Mouse (Mus musculus) left cerebral cortex, adult 9 months (tissue): Measurements from ENCODE around the gene Marveld3.

ENCODE experiments used
- DNase-seq, 2 experiments: peaks; one replicate each; pipeline ENCODE4 v3.0.0; 2022; ENCODE audit warnings: low spot score in 2 of 2

Gene Marveld3

DNA sequence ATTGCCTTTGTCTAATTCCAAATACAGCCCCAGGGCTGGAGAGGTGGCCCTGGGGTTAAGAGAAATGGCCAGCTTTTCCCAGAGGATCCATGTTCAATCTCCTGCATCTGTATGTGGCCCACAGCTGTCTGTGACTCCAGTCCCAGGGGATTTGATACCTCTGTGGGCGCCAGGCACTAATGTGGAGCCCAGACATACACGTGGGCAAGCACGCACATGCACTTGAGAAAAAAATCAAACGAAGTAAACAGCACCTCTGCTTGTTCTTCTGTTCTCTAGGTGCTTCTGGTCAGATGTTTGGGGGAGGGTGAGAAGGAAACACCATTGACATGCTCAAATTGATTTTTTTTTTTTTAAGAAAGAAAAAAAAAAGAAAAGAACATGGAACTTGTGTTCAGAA, 2.1 kb upstream of the Marveld3 start:
- DNase-seq: no peak

DNA sequence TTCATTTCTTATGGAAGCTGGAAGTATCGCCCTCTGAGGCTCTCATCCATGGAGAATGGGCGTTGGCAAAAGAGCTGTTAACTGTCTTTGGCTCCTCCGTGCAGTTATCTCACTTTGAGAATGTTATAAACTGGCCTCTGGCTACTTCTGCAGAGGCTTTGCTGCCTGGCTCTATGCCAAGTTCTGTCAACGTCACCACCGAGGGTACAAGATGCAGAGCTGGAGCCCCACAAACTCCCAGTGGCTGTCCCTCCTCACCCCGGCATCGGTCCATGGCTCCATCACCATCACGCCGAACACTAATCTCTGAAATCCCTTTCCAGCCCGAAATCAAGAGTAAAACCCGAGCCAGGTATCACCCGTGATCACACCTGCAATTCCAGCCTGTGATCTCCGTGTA, 1.4 kb upstream of the Marveld3 start:
- no peak for DNase-seq

DNA sequence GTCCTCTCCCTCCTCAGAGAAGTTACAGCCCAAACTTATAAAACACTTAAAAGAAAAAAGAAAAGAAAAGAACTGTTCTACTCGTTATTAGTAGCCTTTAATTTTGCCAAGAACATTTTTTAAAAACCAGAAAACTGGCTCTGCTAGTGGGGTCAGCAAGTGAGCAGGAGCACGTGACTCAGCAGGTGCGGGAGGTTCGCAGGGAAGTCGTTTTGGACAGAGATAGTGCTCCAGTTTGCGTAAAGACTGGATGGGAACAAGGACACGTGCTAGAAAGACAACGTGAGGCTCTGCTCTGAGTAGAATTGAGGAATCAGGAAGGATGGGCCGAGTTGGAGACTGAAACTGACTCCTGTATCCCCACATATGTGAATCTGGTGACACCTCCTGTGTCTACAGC, 893 bp upstream of the Marveld3 start:
- no peak for DNase-seq

DNA sequence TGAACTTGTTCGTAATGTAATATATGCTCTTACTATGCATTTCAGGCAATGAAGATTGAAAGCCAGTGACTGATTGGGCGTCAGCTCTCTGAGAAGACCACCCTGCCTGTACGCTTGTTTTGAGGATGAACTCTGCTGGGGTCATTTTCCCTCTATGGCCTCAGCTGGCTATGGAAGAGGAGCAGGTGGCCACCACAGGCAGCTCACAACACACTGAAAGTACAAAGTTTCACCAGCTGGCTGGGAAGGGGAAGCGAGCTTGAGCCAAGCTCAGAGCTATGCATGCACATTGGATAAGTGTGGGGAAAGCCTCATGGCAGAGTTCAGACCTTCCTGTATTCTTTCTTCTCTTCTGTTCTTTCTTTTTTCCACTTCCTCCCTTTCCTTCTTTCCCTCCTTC, 2.9 kb downstream of the Marveld3 start:
- no peak for DNase-seq

DNA sequence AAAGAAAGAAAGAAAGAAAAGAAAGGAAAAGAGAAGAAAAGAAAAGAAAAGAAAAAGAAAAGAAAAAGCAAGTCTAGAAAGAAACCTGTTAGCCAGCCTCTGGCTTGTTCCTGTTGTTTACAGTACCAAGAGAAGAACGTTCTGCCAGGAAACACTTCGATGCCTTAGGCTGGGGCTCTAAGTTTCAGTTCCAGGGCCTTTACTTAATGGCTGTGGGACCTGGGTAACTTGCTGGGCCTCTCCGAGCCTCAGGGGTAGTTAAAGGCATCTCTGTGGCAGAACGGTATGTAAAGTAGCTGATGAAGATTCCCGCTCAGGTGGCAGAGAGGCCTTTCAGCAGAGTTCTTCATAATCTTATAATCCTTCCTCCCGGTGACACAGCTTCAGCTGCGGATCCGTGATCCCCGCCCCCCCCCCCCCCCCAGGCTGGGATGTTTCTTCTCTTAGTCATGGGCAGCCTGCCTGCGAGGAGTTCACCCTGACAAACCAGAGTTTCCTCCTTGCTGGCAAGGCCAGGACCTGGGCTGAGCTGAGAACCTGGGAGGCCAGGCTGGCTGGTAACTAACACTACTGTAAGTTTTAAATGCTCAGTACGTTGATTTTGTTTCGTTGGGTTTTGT, 3.9 kb downstream of the Marveld3 start:
- DNase-seq: no peak

DNA sequence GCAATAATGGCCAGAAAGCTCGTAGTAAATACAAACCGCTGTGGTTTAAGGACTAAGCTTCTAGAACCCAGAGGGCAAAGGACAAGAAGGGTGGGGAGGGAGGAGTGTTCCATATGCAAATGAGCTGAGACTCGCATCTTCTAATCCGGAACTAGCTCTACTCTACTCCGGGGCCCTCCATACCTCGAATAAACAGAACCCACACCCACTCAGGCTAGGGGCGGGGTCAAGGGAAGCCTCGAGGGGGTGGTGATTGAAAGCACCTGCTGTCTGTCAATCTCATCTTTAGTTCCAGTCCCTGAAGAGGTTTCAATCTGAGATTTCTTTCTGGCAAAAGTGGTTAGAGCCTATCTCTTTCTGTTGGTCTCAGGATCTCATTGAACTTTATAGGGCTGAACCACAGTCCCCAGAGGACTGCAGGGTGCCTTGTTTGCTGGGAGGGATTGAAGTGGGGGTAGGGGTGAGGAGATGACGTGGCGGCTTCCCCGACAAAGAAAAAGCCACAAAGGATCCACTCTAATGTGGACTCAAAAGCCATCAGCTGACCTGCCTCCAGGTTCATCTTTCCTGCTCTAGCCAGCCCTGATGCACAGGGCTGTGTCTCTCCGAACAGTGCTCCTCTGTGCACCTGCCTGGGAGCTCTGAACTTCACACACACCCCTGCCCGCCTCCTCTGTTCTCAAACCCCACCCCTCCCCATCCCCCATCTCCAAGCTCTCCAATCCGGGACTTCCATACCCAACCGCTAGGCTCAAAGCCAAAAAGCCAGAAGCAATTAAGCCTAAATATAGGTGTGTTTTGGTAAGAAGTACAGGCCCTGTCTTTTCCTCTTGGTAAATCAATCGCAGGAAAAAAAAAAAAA, 4.6 kb downstream of the Marveld3 start:
- DNase-seq: no peak

DNA sequence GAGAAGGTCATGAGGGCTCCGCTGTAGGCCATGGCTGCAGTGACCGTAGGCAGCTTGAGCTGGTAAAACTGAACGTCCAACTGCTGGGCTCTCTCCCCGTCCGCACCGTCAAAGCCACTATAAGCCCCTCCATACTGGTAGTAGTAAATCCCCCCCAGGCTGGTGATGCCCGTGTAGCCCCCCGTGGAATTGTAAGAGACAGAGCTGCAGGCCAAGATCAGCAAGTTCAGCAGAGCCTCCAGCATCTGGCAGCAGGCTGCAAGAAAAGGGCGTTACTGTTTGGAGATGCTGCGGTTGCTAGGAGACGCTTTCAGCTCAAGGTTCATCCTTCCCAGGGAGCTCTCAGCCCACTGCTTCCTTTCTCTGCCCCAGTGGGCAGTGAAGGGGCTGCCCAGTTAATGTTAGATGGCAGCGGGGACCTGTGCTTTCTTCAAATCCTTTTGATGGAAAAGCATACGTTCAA, 7.5 kb downstream of the Marveld3 start:
- DNase-seq: peak in 1 of 2 experiments; percentile 44

DNA sequence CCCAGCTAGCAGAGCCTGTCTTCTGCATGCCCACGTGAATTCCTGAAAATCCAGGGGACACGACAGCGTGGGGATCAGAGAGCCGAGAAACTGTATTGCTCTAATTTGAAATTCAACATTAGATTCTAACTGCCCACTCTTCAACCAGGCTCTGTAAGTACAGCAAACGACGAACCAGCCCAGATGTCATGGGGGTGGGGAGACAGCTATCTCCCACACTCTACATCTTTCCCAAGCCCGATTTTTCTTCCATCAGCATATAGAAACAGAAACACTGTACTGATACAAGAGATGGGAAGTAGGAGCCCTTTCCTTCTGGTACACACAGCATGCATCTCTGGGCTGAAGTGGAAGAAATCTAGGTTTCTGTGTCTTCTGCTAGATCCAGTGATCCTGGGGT, 9.8 kb downstream of the Marveld3 start:
- DNase-seq: peak in 1 of 2 experiments; percentile 73

DNA sequence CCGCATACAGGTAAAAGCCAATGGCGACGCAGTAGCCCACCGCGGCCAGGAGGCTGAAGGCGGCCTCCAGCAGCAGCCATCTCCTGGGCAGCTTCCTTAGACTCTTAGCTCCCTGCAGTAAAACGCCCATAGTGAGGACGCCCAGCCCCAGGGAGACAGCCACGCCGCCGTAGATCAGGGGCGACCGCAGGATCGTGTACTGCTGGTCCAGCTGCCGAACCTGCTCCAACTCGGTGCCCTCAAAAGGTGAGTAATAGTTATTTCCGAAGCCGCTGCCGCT, 13.8 kb downstream of the Marveld3 start:
- no peak for DNase-seq

DNA sequence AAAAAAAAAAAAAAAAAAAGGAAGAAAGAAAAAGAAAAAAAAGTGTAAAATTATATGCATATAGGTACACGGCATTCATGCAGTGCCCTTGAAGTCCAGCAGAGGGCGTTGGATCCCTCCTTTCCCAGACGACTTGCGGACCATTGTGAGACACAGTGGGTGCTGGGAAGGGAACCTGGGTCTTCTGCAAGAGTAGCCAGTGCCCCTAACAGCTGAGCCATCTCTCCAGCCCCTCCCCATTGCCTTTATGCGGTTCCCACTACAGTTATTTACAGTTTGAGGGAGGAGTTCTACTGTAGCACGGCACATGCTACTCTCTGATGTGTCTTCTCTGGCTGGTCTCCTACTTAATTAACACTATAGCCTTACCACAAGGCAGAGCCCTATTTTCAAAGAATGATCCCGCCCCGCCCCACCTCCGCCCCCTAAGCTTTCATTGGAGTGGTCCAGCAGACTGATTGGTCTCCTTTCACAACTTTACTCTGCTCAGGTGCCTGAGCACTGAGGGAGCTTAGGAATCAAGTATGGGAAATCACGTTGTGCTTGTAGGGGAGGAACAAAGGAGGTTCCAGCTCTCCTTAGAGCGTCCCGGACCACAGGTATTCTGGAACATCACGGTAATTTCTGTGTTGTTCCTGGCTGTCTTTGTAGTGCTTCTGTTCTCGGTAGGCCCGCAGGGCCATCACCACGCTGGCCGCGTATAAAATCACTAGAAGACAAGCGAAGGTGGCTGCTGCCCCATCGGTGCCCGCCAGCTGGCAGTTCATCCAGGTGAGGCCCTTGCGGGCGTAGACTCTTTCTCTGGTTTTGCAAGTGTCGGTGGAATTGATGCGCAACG, 14.3 kb downstream of the Marveld3 start:
- peak in 1 of 2 experiments; percentile 69 for DNase-seq

DNA sequence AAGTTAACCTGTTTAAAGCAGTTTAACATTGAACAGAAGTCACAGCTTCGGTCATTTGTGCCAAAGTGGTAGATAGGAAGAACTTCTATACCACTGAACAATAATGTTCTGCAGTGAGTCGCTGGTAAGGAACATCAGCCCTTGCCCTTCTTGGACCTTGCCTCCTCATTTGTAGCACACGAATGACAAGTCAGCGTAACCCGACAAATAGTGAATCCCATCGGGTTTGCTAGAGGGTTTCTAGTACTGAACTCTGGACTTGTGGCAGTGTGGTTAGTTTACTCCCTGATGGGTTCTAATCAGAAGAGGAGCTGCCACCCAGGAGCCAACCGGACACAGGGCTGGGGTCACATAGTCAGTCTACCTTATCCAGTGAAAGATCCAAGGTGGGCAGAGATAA, 15.7 kb downstream of the Marveld3 start:
- no peak for DNase-seq

DNA sequence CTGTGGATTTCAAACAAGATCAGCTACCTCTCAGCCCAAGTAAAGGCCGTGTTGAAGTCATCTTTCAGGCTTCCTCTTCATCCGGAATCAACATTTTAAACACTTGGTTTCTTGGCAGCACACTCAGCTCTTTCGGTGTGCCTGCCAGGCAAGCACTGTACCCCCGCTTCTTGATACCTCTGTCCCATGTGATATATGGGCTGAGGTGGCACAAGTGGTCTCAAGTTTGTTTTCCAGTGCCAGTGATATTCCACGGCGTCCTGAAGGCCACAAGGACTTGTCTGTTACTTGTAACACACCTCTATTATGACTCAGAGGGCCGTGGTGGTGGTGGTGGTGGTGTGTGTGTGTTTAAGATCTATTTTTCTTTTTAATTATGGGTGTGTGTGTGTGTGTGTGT, 16.3 kb downstream of the Marveld3 start:
- DNase-seq: no peak

DNA sequence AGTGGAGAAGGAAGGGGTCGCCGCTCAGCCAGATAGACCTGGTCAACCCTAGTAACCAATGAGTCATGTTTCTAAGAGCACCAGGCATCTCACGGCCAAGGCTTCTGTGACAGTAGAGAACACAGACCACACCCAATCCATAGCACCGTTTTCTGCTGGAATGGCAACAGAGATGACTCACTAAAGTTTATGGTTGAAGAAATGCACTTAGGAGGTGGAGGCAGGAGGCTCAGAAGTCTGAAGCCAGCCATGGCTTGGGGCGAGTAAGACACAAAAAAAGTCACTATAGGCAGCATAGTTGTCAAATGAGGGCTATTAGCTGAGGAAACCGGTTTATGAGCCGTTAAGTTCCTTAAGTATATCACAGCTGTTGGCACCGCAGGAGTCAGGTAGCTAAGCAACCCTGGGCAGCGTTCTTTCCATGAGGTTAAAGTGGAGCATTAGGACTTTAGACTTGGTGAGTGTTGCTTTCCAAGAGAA, 16.8 kb downstream of the Marveld3 start:
- no peak for DNase-seq

DNA sequence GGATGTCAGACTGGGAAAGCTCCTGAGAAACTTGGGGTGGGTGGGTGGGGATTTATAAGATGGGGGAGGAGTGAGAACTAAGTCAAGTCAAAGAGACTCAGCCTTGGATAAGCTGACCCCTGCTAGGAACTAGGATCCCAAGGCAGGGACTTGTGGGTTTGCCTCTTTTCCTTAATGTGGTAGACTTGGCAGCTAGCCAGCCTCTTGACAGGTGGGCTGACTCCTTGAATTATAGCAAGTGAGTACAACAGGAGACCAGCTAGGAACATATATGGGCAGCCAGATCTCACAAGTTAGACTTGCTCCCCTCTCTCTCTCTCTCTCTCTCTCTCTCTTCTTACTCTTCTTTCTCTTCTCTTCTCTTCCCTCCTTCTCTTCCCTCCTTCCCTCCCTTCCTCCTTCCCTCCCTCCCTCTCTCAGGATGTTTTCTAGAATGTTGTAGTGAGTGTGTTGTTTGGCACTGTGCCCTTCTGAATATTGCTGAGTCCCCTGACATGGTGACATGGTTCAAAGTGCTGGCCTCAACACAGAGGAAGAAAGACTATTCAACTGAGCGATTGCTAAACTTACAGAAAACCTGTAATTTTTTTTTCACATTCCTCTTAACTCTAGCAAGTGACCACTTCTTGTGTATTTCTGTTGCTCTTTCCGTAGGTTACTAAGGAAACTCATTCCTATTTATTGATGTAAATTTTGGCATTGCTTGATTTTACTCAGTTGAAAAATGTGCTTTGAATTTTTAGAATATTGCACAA, 20.2 kb downstream of the Marveld3 start:
- DNase-seq: no peak

DNA sequence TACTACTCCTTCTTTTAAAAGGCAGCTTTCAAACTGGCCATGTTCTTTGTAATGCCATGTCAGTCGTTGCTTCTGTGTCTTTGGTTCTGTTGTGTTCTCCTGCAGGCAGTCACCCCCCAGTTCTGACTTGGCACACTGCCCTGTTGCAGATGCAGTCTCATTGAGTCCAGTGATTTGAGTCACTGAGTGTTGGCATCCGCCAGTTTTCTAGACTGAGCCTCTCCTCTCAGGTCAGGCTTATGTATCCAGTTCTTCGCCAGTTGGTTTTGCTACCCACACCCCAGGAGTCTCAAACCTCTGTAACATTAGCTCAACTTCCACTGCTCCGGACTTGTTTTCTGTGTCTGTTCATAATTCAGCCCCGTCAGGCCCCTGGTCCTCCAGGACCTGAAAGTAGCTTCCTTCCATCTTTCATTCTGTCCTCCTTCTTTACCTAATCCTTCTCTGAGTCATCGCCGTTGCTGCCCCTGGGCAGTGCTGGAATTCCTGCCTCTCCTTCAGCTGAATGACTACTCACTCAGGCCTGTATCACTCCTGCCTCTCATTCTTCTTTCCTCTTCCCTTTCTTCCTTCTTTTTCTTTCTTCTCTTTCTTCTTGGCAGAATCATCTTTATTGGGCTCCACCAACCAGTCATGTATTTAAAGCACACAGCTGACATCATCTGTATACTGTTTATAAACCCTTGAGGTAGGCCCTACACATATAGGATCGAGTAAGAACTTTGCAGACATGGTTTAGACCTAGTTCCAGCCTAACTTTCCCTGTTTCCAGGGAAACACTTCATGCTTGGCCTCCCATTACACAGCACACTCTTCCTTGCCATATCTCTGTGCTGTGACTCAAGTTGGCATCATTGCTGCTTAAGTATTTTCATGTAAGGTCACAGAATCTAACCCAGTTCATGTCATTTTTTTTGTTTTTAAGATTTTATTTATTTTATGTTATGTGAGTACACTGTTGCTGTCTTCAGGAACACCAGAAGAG, 41.3 kb downstream of the Marveld3 start:
- DNase-seq: peak in 1 of 2 experiments; percentile 21

DNA sequence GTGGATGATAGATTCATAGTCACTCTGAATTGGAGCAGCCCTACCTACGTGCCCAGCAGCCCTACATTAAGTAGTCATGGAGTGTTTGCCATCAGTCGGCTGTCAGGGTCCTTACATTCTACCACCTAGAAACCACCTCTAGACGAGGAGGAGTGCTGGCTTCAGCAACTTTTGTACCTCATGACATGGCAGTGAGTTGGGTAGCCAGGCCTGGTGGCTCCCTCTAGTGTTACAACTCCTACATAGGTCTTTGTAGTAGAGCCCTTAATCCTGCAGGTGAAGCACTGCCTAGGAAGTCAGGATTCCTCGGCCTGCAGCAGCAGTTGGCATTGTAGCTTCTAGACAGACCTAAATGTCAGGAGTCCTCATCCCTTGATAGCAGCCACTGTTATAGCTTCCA, 44.7 kb downstream of the Marveld3 start:
- peak in 1 of 2 experiments; percentile 44 for DNase-seq

DNA sequence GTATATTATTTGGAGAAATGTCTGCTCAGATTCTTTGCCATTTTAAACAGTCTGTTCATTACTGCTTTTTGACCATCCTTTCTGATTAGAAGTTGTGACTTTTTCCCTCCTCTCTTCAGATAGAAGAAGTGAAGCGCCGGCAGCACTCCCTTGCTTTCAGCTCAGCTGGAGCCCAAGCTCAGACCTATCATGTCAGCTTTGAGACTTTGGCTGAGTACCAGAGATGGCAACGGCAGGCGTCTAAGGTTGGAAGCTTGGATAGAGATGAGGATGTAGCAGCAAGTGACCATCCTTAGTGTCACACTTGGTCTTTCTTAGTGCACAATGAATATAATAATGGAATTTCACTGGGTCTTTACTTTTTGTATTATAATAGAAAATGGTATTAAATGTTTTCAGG, 54.6 kb downstream of the Marveld3 start:
- no peak for DNase-seq

DNA sequence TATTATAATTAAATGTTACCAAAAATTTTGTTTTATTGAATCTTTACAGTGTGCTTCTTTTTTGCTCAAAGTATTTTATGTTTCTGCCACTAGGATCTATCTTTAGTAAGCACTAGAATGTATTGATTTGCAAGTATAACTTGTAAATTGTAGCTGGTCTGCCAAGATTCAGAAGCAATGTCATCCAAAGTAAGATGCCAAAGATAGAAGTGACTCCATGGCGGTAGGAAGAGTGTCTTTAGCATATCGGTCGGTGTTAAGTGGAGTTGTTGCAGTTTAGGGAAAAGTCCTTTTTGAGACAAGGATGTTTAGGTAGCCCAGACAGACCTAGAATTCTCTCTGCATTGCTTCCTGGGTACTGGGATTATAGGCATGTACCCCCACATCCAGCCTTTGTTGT, 55.1 kb downstream of the Marveld3 start:
- no peak for DNase-seq

DNA sequence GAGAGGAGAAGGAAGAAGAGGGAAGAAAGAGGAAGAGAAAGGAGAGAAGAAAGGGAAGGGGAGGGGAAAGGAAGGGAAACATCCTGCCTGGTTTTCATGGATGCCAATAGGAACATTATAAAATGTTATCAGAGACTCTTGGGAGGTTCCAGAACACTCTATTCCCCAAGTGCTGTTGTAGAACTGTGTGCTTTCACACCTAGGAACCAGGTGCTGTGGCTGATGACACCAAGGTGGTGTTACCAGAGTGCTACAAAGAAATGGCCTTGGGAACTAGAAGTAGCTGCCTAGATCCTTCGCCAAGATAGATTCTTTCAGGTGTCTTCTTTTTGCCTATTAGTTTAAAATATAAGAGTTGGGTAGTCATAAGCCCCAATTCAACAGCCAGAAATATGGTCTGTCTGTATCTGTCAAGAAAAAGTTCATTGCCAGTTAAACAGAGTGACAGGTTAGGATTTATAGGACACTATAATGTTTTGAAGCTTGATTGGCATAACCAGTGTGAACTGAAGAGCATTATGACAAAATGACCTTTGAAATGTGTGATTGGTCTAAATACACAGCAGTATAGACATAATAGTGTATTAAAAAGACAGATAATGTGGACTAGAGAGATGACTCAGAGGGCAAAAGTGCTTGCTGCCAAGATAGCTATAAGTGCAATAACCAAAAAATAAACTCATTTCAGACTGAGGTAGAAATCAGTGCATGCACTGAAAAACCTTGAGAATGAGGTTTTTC, 56.9 kb downstream of the Marveld3 start:
- no peak for DNase-seq
